Mouse (Mus musculus) spleen, postnatal 14 days (tissue): ENCODE measurements around the gene Acad10.

Experiments used
- DNase-seq, 2 experiments: peaks; one replicate each; pipeline ENCODE4 v3.0.0; 2021 to 2022; ENCODE audit warnings: low spot score in 2 of 2

Acad10 gene

DNA sequence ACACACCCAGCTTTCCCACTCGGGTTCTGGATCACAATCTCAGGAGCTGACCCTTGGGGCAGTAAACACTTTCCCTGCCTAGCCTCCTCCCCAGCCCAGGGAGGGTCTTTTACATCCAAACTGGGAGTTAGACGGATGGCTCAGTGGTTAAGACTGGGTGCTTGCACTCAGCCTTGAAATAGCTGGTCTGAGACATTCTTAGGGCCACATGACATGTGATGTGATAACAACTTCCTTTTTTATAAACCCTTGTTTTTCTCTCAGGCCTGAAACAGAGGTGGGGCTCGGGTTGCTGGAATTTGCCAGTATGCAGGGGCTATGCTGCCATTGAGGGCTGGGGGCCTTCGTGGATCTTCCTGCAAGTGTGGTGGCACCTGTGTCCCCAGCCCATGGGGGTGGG lies 63.0 kb downstream of the Acad10 start:
- DNase-seq = no peak

GRCm38 (mm10) chr5:121596226-121596625 lies 64.1 kb downstream of the Acad10 start:
- no peak for DNase-seq

GRCm38 (mm10) chr5:121595758-121596157 lies 64.6 kb downstream of the Acad10 start:
- DNase-seq = no peak

- DNase-seq = no peak
Observed at GRCm38 (mm10) chr5:121594714-121595313, 65.5 kb downstream of the Acad10 start.

GRCm38 (mm10) chr5:121593451-121594401 lies 66.6 kb downstream of the Acad10 start, which contains the start of gene Aldh2:
Aldh2 (minus strand) TSS chr5:121593824.
- peak; percentile 64 to 81 for DNase-seq

DNA sequence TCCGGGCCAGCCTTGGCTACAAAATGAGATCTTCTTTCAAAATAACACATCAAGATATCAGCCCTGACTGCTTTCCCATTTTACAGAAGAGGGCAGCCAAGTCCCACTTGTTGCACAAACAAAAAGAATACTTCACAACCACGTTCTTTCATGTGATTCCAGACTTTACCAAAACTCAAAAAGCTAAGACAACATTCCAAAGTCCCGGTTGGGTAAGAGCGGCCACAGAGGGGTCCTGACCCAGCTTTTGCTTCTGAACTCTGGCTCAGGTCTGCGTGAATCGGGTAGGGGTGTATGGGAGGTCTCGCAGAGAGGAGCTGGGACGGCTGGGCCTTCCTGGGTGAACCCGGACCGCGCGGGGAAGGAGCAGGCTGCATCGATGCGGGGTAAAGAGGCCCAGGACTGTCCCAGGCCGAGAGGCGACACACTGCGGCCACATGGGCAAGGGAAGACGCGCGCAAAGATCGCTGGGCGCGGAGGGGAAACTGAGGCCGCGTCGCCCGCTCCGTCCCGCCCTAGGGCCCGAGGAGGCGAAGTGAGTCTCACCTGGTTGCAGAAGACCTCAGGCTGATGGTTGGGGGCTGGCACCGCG lies 67.4 kb downstream of the Acad10 start:
- peak in 1 of 2 experiments; percentile 20 for DNase-seq

DNA sequence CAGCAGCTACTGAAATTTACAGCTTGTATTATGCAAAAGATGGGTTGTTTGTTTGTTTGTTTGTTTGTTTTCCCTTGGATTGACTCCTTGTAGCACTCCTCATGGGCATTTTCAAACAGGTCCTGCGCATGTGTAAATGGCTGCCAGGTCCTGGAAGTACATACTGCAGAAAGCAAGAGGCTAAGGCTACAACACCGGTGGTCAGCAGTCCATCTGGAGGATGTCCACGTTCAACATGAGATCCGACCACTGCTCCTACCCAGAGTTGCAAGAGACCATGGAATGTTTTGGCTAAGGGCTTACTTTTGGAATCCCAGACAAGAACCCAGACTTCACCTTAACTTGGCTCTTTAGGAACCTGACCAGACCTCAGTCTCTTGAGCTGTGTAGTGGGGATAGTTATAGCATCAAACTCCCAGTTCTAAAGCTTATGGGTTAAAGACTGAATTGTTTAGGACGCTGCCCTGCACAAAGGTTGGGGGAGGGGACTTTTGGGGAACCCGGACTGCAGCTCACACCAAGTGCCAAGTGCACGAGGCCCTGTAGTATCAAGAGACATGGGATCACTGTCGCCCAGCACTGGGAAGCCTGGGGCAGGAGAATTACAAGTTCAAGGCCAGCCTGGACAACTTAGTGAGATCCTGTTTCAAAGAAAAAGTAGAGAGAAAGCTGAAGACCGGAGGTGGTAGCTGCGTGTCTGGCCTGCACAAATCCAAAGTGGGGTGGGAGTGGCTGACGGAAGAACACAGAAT lies 68.1 kb downstream of the Acad10 start:
- no peak for DNase-seq

GRCm38 (mm10) chr5:121591417-121592063 lies 68.8 kb downstream of the Acad10 start:
- no peak for DNase-seq

DNA sequence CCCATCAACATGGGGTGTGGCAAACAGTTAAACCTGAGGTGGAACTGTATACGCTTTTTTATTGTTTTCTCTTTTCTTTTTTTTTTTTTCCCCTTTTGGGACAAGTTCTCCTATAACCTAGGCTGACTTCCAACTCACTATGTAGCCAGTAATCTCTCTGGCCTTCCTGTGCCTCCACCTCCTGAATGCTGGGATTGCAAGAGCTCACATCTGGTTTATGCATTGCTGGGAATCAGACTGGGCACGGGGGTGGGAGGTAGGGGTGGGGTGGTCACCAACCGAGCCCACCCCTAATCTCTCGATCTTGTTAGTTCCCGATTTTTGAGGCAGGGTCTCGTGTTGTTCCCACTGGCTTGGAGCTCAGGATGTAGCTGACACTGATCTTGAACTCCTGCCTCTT lies 70.4 kb downstream of the Acad10 start:
- no peak for DNase-seq

DNA sequence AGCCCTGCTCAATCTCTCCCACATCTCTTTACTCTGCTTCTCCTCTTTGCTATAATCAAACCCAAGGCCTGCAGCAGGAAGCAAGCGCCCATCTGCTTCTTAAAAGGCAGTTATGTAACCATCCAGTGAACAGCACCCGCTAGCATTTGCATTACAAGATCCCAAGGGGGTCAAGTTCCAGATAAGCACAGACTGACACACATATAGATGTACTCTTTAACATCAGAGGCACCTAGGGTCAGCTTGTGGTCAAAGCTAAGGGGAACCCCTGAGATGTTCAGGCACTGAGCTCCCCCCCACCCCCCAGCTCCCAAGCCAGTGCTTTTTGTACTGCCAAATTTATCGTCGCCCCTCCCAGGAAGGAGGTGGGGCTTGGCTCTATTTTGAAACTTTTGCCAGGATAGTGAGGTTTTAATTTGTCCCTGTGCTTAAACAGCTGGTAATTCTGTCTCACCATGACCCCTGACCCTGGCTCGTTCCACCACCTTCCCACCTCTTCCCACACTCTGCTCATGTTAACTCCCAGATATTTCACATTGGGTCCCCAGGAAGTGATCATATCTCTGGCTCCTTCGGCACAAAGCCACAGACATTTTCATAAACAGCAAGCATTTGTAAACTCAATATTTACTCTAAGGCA lies 73.8 kb downstream of the Acad10 start:
- DNase-seq = peak in 1 of 2 experiments; percentile 24

GRCm38 (mm10) chr5:121585699-121586098 lies 74.6 kb downstream of the Acad10 start:
- DNase-seq = no peak

GRCm38 (mm10) chr5:121585005-121585404 lies 75.3 kb downstream of the Acad10 start:
- no peak for DNase-seq

GRCm38 (mm10) chr5:121583765-121584501 lies 76.4 kb downstream of the Acad10 start:
- peak; percentile 51 to 66 for DNase-seq

DNA sequence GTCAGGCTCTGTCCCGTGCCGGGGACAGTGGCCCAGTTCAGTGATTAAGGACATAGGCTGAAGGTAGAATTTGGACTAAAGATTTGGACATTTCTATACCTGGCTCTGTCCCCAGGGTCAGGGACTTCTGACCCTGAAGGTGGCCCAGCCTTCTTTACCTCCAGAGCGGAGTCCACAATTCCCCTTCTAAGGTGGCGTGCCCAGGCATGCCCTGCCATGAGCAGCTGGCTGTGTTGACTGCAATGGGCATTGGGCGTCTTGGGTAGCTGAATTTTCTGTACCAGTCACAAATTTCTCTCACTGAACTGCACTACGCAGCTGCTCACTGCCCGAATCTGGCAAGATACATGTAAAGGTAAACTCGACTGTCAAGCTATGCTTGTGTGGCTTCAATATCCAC lies 78.4 kb downstream of the Acad10 start:
- no peak for DNase-seq

GRCm38 (mm10) chr5:121576927-121577488 lies 83.3 kb downstream of the Acad10 start:
- DNase-seq = no peak

DNA sequence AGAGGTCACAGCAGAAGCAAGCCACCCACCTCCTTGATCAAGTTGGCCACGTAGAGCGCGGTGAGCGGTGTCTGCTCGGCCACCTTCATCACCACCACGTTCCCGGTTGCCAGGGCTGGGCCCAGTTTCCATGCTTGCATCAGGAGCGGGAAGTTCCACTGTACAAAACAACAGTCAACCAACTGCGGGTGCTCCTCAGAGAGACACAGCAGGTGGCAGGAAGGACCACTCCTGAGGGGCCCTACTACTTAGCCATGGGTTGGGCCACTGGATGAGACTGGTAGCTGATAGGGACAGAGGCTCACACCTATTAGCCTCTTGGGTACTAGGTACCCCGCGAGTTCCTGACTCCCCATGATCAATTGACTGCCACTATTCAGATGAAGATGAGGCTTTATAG lies 84.4 kb downstream of the Acad10 start:
- no peak for DNase-seq

- no peak for DNase-seq
Observed at GRCm38 (mm10) chr5:121574145-121574544, 86.2 kb downstream of the Acad10 start.
